Mouse (Mus musculus) adrenal gland, adult (tissue): Measurements from ENCODE around the gene Slc35a2.

Experiments used
- DNase-seq, 2 experiments: peaks; one replicate each; pipeline ENCODE4 v3.0.0; 2022 to 2023; ENCODE audit warnings: low spot score in 1 of 2; ENCODE audit not compliant: inconsistent age in 2 of 2

Gene Slc35a2

GRCm38 (mm10) chrX:7883841-7884567, at the start of gene Slc35a2:
Slc35a2 (plus strand) TSS chrX:7884028.
- peak; percentile 91 to 96 for DNase-seq

GRCm38 (mm10) chrX:7837146-7837545, 46.7 kb upstream of the Slc35a2 start:
- DNase-seq = no peak

- DNase-seq = no peak
These were observed 43.0 kb upstream of the Slc35a2 start for GRCm38 (mm10) chrX:7840842-7841162.

- DNase-seq = peak; percentile 96 to 97
These were observed 42.4 kb upstream of the Slc35a2 start, which contains the start of gene Otud5 for GRCm38 (mm10) chrX:7841163-7842162. Otud5 (plus strand) TSS chrX:7841364.

DNA sequence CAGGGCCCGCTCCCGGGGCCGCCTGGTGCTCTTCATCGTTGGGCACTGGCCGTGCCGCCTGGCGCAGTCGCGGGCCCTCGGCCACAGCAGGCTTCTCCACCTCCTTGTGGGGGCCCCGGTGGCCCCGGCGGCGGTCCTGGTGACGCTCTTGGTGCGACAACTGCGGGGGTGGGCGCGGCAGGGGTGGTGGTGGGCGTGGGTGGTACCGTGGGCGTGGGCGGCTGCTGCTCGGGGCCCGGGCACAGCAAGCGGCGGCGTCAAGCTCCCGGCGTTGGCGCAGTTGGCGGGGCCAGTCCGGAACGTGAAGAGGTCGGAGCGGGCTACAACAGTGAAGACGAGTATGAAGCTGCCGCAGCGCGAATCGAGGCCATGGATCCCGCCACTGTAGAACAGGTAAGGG, 41.5 kb upstream of the Slc35a2 start:
- peak in 1 of 2 experiments; percentile 63 for DNase-seq

DNA sequence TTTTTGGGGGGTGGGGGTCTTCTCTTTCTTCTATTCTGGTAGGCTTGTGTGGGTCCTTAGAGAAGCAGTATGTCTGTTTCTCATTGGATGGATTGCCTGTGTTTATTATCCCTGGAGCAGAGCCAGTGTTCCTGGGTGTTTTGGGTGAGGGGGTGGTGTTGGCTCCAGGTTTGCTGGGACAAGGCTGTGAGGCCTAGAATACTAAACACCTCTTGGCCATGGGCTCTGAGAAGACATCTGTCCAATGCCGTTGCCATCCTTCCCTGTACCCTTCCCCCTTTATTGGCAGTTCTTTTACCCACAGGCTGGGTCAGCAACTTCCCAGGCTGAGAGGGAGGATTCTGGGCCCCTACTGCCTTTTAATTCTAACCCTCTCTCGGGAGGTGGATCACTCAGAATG, 36.0 kb upstream of the Slc35a2 start:
- DNase-seq = no peak

GRCm38 (mm10) chrX:7854578-7854977, 29.2 kb upstream of the Slc35a2 start:
- DNase-seq = peak in 1 of 2 experiments; percentile 65

GRCm38 (mm10) chrX:7859191-7859753, 24.6 kb upstream of the Slc35a2 start:
- DNase-seq = no peak

DNA sequence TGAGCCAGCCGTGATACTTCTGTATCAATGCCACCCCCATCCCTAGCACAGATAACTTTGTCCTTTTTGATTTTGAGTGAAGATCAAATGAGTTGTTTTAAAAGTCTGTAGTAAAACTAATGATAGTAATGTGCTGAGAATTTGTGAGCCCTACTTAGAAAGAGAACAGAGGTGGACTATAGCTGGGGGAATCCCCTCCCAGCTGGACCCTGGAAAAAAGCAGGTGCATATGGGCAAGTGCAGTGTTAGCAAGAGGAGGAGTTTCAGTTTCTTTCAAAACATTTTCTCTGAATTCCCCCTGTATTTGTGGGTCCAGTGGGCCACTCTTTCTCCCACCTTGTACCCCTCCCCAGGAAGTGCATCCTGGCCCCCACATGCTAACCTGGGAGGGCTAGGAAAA, 20.6 kb upstream of the Slc35a2 start:
- no peak for DNase-seq

DNA sequence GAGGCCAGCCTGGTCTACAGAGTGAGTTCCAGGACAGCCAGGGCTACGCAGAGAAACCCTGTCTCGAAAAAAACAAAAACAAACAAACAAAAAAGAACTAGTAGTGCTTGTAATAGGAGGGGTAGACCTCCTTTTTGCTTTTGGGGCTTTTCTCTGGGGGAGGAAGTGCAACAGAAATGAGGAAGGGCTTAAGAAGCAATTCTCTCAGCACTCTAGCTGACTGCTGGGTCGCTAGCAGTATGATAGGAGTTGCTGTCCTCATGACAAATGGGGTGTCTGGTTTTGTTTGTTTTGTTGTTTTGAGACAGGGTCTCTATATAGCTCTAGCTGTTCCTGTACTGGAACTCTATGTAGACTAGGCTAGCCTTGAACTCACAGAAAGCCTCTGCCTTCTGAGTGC, 19.3 kb upstream of the Slc35a2 start:
- DNase-seq = no peak

DNA sequence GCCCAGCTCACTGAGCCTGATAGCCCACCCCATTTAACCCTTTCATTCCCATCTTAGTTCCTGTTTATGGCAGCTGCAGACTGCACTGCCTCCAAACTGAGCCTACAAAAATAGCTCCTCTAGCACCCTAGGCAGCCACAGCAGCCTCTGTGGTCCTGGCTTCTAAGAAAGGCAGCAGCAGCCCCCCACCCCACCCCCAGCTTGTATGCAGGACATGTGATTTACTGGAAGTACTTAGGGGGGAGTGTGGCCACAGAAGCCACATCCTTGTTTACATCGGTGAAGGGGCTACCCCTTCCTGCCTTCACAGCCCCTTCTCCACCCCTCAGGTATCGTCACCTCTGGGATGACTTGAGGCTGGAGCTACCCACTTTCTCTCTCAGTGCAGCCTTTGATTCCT, 18.5 kb upstream of the Slc35a2 start:
- DNase-seq = no peak

DNA sequence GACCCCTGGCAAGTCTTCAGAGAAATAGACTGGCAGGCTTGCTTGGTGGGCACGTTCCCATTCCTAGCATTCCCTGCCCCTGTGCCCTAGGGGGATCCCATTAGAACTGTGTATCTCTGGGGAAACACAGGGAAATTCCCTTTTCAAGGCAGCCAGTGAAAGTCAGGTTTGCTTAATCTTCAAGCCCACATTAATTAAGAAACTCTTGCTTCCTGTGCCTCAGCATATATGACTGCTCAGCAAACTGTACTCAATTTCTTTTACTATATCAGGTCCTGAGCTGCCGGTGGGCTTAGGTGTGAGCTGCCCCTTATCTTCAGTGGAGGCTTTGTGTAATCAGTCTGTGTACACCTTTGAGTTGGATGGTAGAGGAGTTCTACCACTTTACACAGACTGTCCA, 18.0 kb upstream of the Slc35a2 start:
- no peak for DNase-seq

- no peak for DNase-seq
These were observed 16.7 kb upstream of the Slc35a2 start for GRCm38 (mm10) chrX:7867141-7867540.

- DNase-seq = no peak
These were observed 15.3 kb upstream of the Slc35a2 start for GRCm38 (mm10) chrX:7868506-7868905.

- no peak for DNase-seq
These were observed 14.0 kb upstream of the Slc35a2 start for GRCm38 (mm10) chrX:7869826-7870225.

DNA sequence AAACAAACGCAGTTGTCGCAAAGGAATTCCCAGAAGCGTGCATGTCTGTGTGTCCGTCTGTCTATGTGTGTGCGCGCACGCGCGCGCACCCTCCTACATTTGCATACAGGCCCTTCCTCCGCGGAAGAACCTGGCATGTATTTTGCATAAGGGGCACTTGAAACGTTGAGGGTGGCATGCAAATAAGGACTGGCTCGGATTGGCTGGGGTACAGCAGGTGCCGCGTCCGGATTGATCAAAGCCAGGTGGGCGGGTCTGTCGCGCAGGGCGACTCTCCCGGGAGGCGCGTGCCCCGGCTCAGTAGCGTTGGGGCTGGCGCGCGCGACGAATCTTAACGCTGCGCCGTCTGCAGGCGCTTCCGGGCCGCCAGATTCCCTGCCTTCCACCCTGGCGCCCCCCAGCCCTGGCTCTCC, 5.8 kb upstream of the Slc35a2 start, which contains the start of gene Pim2:
Gene Pim2 (plus strand): TSS at position 256 of the 413 bp plus-strand sequence.
- DNase-seq = peak; percentile 89 to 93

GRCm38 (mm10) chrX:7878495-7878894, 5.3 kb upstream of the Slc35a2 start:
- DNase-seq = peak; percentile 36 to 73

DNA sequence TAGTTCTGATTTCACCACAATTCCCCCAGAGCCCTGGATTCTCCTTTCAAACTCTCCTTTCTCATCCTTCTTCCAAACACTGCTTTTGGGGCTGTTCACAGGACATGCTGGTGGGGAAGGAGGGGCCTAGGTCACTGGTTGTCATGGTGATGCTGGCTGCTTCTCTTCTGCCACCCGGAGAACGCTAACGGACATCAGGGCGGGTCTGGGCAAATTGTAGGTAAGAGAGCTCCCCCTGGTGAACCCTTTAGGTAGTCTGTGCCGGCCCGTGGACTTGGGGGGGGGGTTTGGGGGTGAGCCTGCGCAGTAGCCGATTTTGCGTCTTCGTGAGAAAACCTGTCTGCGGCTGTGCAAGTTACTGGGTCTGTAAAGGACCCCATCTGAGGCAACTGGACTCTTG, 4.0 kb upstream of the Slc35a2 start:
- DNase-seq = peak; percentile 73 to 84

- peak in 1 of 2 experiments; percentile 49 for DNase-seq
These were observed 14.4 kb downstream of the Slc35a2 start for GRCm38 (mm10) chrX:7898211-7898610.

GRCm38 (mm10) chrX:7898880-7899874, 15.3 kb downstream of the Slc35a2 start, which contains the start of the genes Pqbp1 and Timm17b:
Pqbp1 (minus strand) TSS chrX:7899269.
Timm17b (plus strand) TSS chrX:7899357.
- DNase-seq = peak; percentile 90 to 93
